Mouse (Mus musculus): Measurements from ENCODE around the gene Olfr539. TPM values are rescaled to one million over a fixed set of nuclear protein-coding genes. Genes with fewer than 3 reads are reported as not detected.
A peak's percentile ranks its signal among the peaks of the same experiment; 100 is the strongest.
"Not testable (repeated sequence)": the region's sequence is repeated elsewhere in the genome, so short reads cannot be mapped to it uniquely, and the experiment has no call there.

Gene Olfr539
- not detected in 2 replicates for polyA plus RNA-seq (2015; fragmentation: Nextera tagmentation; extraction: Ambion mirVana)

DNA sequence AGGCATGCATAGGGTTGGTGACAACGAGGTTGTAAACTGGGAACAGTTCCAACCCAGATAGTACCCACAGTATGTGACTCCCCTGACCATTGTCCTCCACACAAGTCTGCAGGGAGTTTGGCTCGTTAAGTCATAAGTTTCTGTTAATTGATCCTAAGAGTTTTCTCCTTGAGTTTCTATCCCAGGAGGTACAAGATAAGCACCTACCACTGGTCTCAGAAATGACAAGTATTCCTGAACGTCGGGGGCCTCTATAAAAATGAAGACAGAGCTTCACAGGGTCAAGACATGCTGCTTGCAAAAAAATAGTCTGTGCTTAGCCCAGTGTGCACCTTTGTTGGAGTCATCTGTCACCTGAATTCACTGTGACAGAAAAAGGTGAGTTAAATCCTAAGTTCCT is at the start of gene Olfr539:
Gene Olfr539, plus strand, starts transcription at position 301 of the 400 bp plus-strand sequence.
- no peak for TF ChIP-seq EP300 (IDR thresholded peaks at IDR 0.05)
- TF ChIP-seq CTCF (IDR thresholded peaks at IDR 0.05): no peak
- Histone ChIP-seq H3K27ac (ENCODE audit: low read length) (no peak within 1 kb of the TSS), H3K4me1 (ENCODE audit: insufficient read depth, low read depth, low read length) (no peaks in the 10 kb centered on the region), H3K36me3 (ENCODE audit: insufficient read depth, low read length) (no peaks in the 10 kb centered on the region), H3K4me3 (ENCODE audit: low read depth, low read length) (no peak within 1 kb of the TSS), H3K27me3 (replicated peaks; ENCODE audit: insufficient read depth, low read length) (no peaks in the 10 kb centered on the region), H3K9ac (replicated peaks; ENCODE audit: low read depth) (no peak within 1 kb of the TSS), H3K9me3 (ENCODE audit: low read length) (no peaks in the 10 kb centered on the region), H3K4me2 (replicated peaks; ENCODE audit: low read depth, low read length) (no peak within 1 kb of the TSS)
- DNase-seq (ENCODE audit: low spot score) (no peak), ATAC-seq (no peak)
- WGBS: 66% methylated on average over 4 of the region's 4 CpGs

DNA sequence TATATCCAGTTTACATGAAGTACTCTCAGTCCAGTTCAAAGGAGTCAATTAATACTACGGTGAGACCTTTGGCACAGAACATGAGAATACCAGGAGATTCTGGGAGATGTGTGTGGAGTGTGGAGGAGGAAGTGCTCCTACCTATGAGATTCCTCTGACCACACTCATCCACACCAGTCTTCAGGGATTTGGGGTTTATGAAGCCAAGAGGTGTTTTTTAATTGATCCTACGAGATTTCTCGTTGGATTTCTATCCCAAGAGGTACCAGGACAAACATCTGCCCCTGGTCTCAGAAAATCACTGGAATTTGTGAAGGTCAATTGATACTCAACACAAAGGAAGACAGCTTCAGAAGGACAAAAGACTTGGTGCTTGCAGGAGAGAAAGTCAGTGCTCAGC is 31.1 kb upstream of the Olfr539 start, which contains the start of gene Olfr61:
Gene Olfr61, plus strand, starts transcription at position 301 of the 400 bp plus-strand sequence.
- not testable (repeated sequence) for ATAC-seq; H3K9ac ChIP-seq (replicated peaks; ENCODE audit: low read depth); H3K4me2 ChIP-seq (replicated peaks; ENCODE audit: low read depth, low read length); H3K36me3 ChIP-seq (ENCODE audit: insufficient read depth, low read length); H3K4me1 ChIP-seq (ENCODE audit: insufficient read depth, low read depth, low read length); DNase-seq (ENCODE audit: low spot score); H3K9me3 ChIP-seq (ENCODE audit: low read length); H3K4me3 ChIP-seq (ENCODE audit: low read depth, low read length); H3K27me3 ChIP-seq (replicated peaks; ENCODE audit: insufficient read depth, low read length); H3K27ac ChIP-seq (ENCODE audit: low read length)
- WGBS: 73% methylated on average over 3 of the region's 3 CpGs

DNA sequence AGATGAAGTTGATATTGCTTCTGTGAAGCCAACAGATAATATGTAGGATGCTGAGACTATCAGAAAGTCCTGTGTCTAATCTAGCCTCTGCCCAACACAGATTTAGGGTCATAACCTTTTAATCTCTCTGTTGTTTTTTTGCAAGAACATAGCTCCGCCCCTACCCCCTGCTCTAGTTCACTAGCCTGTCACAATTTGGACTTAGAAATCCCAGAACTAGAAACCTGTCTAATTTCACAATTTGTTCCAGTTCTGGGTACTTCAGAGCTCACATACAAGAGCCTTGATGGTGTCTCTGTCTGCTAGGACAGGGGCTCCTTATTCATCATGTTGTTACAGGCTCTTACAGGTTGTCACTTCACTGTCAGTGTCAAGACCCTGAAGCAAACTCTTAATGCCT is 29.2 kb upstream of the Olfr539 start:
- TF ChIP-seq EP300 (IDR thresholded peaks at IDR 0.05): no peak
- TF ChIP-seq CTCF (IDR thresholded peaks at IDR 0.05): no peak
- no peaks in the 10 kb centered on the region for H3K27me3 ChIP-seq (replicated peaks; ENCODE audit: insufficient read depth, low read length)
- ATAC-seq: no peak
- no peak overlapping the region for H3K9ac ChIP-seq (replicated peaks; ENCODE audit: low read depth)
- H3K4me3 ChIP-seq (ENCODE audit: low read depth, low read length): no peak overlapping the region
- no peak for DNase-seq (ENCODE audit: low spot score)
- H3K4me2 ChIP-seq (replicated peaks; ENCODE audit: low read depth, low read length): no peak overlapping the region
- H3K27ac ChIP-seq (ENCODE audit: low read length): no peak overlapping the region
- H3K9me3 ChIP-seq (ENCODE audit: low read length): no peaks in the 10 kb centered on the region
- WGBS: 56% methylated on average over 1 of the region's 1 CpGs
- no peaks in the 10 kb centered on the region for H3K36me3 ChIP-seq (ENCODE audit: insufficient read depth, low read length)
- H3K4me1 ChIP-seq (ENCODE audit: insufficient read depth, low read depth, low read length): no peaks in the 10 kb centered on the region

DNA sequence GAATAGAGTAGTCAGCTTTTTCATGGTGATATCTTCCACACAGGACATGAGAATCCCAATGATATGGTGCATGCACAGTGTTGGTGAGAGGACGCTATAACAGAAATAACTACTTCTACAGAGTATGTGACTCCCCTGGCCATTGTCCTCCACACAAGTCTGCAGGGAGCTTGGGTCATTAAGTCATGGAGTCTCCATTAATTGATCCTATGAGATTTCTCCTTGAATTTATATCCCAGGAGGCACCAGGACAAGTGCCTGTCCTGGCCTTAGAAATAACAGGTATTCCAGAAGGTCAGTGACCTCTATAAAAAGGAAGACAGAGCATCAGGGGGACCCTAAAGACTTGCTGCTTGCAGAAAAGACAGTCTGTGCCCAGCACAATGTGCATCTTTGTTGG is 13.6 kb upstream of the Olfr539 start, which contains the start of gene Olfr53:
Gene Olfr53, plus strand, starts transcription at position 301 of the 400 bp plus-strand sequence.
- TF ChIP-seq EP300 (IDR thresholded peaks at IDR 0.05) (no peak), CTCF (IDR thresholded peaks at IDR 0.05) (no peak)
- no peaks in the 10 kb centered on the region for H3K36me3 ChIP-seq (ENCODE audit: insufficient read depth, low read length)
- H3K9me3 ChIP-seq (ENCODE audit: low read length): no peaks in the 10 kb centered on the region
- no peaks in the 10 kb centered on the region for H3K27me3 ChIP-seq (replicated peaks; ENCODE audit: insufficient read depth, low read length)
- DNase-seq (ENCODE audit: low spot score) (no peak), ATAC-seq (no peak)
- WGBS: 83% methylated on average over 1 of the region's 1 CpGs
- no peak within 1 kb of the TSS for H3K27ac ChIP-seq (ENCODE audit: low read length)
- no peak within 1 kb of the TSS for H3K9ac ChIP-seq (replicated peaks; ENCODE audit: low read depth)
- H3K4me1 ChIP-seq (ENCODE audit: insufficient read depth, low read depth, low read length): no peaks in the 10 kb centered on the region
- no peak within 1 kb of the TSS for H3K4me3 ChIP-seq (ENCODE audit: low read depth, low read length)
- H3K4me2 ChIP-seq (replicated peaks; ENCODE audit: low read depth, low read length): no peak within 1 kb of the TSS

DNA sequence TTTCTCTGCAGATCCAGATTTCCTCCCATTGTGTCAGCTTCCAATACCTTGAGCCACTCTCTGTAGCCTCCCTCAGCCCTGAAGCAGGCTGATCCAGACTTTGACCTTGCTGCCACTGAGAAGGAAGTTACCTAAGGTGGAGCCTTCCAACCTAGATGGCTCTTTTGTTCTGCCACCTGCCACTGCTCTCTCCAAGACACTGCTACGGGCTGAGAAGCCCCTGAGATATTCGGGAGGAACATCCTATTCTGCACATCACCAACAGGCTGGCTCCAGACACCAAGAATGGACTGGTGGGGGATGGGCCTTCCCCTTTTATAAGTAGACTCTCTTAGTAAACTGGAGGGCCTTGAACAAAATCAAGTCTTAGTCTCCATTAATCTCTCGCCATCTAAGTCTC is 11.0 kb downstream of the Olfr539 start:
- H3K27ac ChIP-seq (ENCODE audit: low read length); H3K9me3 ChIP-seq (ENCODE audit: low read length); DNase-seq (ENCODE audit: low spot score); H3K4me2 ChIP-seq (replicated peaks; ENCODE audit: low read depth, low read length); H3K36me3 ChIP-seq (ENCODE audit: insufficient read depth, low read length); H3K4me3 ChIP-seq (ENCODE audit: low read depth, low read length); H3K27me3 ChIP-seq (replicated peaks; ENCODE audit: insufficient read depth, low read length); H3K9ac ChIP-seq (replicated peaks; ENCODE audit: low read depth); ATAC-seq; H3K4me1 ChIP-seq (ENCODE audit: insufficient read depth, low read depth, low read length): not testable (repeated sequence)
- 81% methylated on average over 3 of the region's 3 CpGs for WGBS

DNA sequence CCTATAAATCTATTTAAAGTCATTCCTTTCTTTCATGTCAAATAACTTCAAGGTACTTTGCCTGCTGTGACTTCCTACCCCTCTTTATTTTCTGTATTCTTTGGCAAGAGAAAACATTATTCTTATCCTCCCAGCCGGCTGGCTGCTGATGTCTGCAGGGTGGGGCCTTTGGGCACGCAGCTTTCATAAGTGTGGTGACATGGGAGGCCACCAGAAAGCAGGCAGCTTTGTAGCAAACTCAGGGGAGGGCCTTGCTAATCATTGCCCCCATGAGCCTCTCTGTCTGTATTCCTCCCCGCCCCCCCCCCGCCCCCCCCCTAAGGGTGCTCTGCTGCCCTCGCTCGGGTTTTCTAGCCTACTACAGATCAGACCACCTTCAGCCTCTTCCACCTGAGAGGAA is 16.1 kb downstream of the Olfr539 start:
- no peaks in the 10 kb centered on the region for H3K36me3 ChIP-seq (ENCODE audit: insufficient read depth, low read length)
- no peak for TF ChIP-seq EP300 (IDR thresholded peaks at IDR 0.05)
- H3K27me3 ChIP-seq (replicated peaks; ENCODE audit: insufficient read depth, low read length): no peaks in the 10 kb centered on the region
- no peak for ATAC-seq
- no peaks in the 10 kb centered on the region for H3K9me3 ChIP-seq (ENCODE audit: low read length)
- DNase-seq (ENCODE audit: low spot score): peak; percentile 4
- no peak overlapping the region for H3K4me3 ChIP-seq (ENCODE audit: low read depth, low read length)
- no peak overlapping the region for H3K27ac ChIP-seq (ENCODE audit: low read length)
- no peaks in the 10 kb centered on the region for H3K4me1 ChIP-seq (ENCODE audit: insufficient read depth, low read depth, low read length)
- WGBS: 3% methylated on average over 5 of the region's 6 CpGs
- no peak overlapping the region for H3K9ac ChIP-seq (replicated peaks; ENCODE audit: low read depth)
- no peak overlapping the region for H3K4me2 ChIP-seq (replicated peaks; ENCODE audit: low read depth, low read length)

DNA sequence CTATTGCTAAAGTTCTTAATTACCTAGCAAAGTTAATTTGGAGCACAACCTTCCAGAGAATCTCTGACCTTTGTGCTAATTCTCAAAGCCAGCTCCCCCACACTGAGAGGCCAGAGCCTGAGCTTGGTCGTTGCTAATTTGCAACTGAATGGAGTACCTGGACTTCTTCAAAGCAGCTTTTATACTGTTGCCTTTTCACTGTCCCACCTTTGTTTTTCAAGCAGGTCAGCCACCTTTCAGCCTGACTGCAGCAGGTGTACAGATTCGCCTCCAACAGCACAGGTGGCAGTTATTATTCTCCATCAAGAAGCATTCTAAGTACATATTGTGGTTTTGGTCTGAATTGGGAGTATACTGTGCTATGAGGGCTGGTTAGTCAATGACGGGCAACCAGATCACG is 19.9 kb downstream of the Olfr539 start:
- not testable (repeated sequence) for DNase-seq (ENCODE audit: low spot score); H3K4me3 ChIP-seq (ENCODE audit: low read depth, low read length); H3K27ac ChIP-seq (ENCODE audit: low read length); H3K27me3 ChIP-seq (replicated peaks; ENCODE audit: insufficient read depth, low read length); H3K4me1 ChIP-seq (ENCODE audit: insufficient read depth, low read depth, low read length); ATAC-seq; H3K9me3 ChIP-seq (ENCODE audit: low read length); H3K36me3 ChIP-seq (ENCODE audit: insufficient read depth, low read length); H3K4me2 ChIP-seq (replicated peaks; ENCODE audit: low read depth, low read length); H3K9ac ChIP-seq (replicated peaks; ENCODE audit: low read depth)
- WGBS: 66% methylated on average over 4 of the region's 4 CpGs
